Mouse (Mus musculus) liver, adult 2 months (tissue): ENCODE measurements around the gene Fgd5. TPM values are rescaled to one million over a fixed set of nuclear protein-coding genes. Genes with fewer than 3 reads are reported as not detected.

Experiments
- DNase-seq: peaks from one replicate; pipeline ENCODE4 v3.0.0-alpha.2; 2011; ENCODE audit warnings: low read depth, low spot score; ENCODE audit errors: extremely low read depth
- H3K27ac ChIP-seq: fragments of 200-500 bp; replicated peaks from 2 replicates; pipeline ENCODE4 v1.5.1; 2012; ENCODE audit warnings: low read depth, mild to moderate bottlenecking, control low read depth, inconsistent platforms, low read length; ENCODE audit not compliant: insufficient read depth
- H3K27me3 ChIP-seq: fragments of 200-500 bp; 2 replicates; pipeline ENCODE4 v1.6.1; 2012; ENCODE audit warnings: mild to moderate bottlenecking, moderate library complexity, low read length, inconsistent platforms; ENCODE audit not compliant: control insufficient read depth, insufficient read depth
- H3K36me3 ChIP-seq: fragments of 200-500 bp; 2 replicates; pipeline ENCODE4 v1.6.1; 2012; ENCODE audit warnings: low read length, inconsistent platforms; ENCODE audit not compliant: control insufficient read depth, insufficient read depth
- H3K4me1 ChIP-seq: fragments of 200-500 bp; 2 replicates; pipeline ENCODE4 v1.6.1; 2011; ENCODE audit warnings: low read length; ENCODE audit not compliant: control insufficient read depth, insufficient read depth
- H3K4me3 ChIP-seq: fragments of 200-500 bp; 2 replicates; pipeline ENCODE4 v1.5.1; 2011; ENCODE audit warnings: low read depth, mild to moderate bottlenecking, control low read depth, low read length, moderate library complexity; ENCODE audit not compliant: insufficient read depth
- H3K79me2 ChIP-seq: fragments of 200-500 bp; 2 replicates; pipeline ENCODE4 v1.6.1; 2012; ENCODE audit warnings: inconsistent platforms, mild to moderate bottlenecking, low read length, moderate library complexity; ENCODE audit not compliant: control insufficient read depth, insufficient read depth
- H3K9ac ChIP-seq: fragments of 200-500 bp; 2 replicates; pipeline ENCODE4 v1.6.1; 2012; ENCODE audit warnings: low read depth, mild to moderate bottlenecking, control low read depth, inconsistent platforms, low read length
- CTCF ChIP-seq: fragments of 200-500 bp; IDR thresholded peaks from 2 replicates; pipeline ENCODE4 v1.5.1; 2011; ENCODE audit warnings: low read depth, low read length, control low read depth
- POLR2A ChIP-seq: fragments of 200-500 bp; IDR thresholded peaks from 2 replicates; pipeline ENCODE4 v1.6.1; 2011; ENCODE audit warnings: low read length, control low read depth; ENCODE audit not compliant: insufficient read depth; ENCODE audit errors: extremely low read depth
- WGBS: fragments of 180-500 bp; shearing (Covaris S2); methylation state at CpG from one replicate; pipeline ENCODE4 v1.1.7; 2018; 5-methylcytosine and 5-hydroxymethylcytosine counted together
- polyA plus RNA-seq: library from polyadenylated mRNA; depleted of rRNA; stranded (reverse); fragments of >200 nt; gene quantifications from 2 replicates; pipeline ENCODE4 v1.2.3, GENCODE M21; 2012
- total RNA-seq: library from RNA; depleted of rRNA; stranded (reverse); fragments of >200 nt; gene quantifications from 2 replicates; pipeline ENCODE4 v1.2.3, GENCODE M21; 2014

Gene Fgd5
- total and polyA plus RNA-seq, 2 experiments, result 1.9 to 4.7 TPM

DNA sequence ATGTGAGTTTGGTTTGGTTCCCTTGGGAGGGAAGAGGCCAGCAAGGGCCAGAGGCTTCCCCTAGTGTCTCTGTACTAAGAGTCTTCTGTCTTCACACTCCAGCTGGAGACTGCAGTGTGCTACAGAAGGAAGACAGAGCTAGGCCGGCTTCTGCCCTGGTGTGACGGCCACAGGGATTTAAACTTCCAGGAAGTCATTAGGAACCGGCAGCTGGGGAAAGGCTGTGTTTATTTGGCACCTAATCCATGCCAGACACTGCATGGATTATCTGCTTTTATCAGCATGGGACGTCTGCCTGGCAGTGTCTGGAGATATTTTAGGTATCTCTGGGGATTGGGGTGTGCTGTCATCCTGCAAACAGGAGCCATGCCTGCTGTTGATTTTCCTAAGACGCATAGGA is 57.7 kb downstream of the Fgd5 start:
- no peak for DNase-seq
- H3K9ac ChIP-seq, result no peak overlapping the region
- no peaks in the 10 kb centered on the region for H3K36me3 ChIP-seq
- no peak overlapping the region for H3K27ac ChIP-seq
- TF ChIP-seq CTCF (no peak), POLR2A (no peak)
- WGBS, result 57% methylated on average over 5 of the region's 5 CpGs
- no peaks in the 10 kb centered on the region for H3K79me2 ChIP-seq
- no peaks in the 10 kb centered on the region for H3K27me3 ChIP-seq
- no peak overlapping the region for H3K4me3 ChIP-seq
- H3K4me1 ChIP-seq, result no peaks in the 10 kb centered on the region

DNA sequence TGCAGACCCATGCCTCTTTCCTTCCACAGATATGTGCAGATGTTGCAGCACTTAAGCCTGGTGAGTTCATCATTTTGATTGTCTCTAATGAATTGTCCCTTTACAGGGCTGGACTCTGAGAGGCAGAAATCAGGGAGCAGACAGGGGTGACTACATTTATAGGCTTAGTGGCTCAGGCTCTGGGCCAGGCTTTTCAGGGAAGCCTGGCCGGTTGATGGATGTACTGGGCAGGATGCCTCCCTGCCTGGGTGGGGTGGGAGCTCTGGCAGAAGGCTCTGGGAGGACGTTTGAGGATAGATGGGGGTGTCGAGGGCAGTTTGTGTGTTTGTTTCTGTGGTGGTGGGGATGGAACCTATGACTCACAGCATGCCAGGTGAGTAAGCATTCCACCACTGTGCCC is 59.5 kb downstream of the Fgd5 start:
- Histone ChIP-seq H3K9ac (no peak overlapping the region), H3K27ac (no peak overlapping the region), H3K79me2 (no peaks in the 10 kb centered on the region), H3K27me3 (no peaks in the 10 kb centered on the region), H3K4me1 (no peaks in the 10 kb centered on the region), H3K36me3 (no peaks in the 10 kb centered on the region), H3K4me3 (no peak overlapping the region)
- TF ChIP-seq POLR2A (no peak), CTCF (no peak)
- DNase-seq, result no peak
- 49% methylated on average over 3 of the region's 3 CpGs for WGBS

DNA sequence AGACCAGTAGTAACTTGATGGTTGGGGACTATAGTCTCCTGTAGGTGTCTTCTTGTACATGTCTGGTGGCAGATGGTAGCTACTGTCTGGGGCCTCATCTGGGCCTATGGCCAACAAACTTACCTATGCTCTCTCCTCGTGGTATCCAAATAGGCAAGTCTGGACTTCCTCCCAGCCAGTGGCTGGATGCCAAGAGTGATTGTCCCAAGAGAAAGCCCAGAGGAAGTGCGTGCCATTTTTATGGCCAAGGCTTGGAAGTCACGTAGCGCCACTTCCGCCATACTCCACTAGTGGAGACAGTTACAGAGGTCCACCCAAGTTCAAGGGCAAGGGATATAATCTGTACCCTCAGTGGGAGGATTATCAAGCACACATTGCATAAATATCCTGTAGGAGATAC is 62.6 kb downstream of the Fgd5 start:
- DNase-seq, result peak; percentile 23
- Histone ChIP-seq H3K36me3 (no peaks in the 10 kb centered on the region), H3K27ac (no peak overlapping the region)

DNA sequence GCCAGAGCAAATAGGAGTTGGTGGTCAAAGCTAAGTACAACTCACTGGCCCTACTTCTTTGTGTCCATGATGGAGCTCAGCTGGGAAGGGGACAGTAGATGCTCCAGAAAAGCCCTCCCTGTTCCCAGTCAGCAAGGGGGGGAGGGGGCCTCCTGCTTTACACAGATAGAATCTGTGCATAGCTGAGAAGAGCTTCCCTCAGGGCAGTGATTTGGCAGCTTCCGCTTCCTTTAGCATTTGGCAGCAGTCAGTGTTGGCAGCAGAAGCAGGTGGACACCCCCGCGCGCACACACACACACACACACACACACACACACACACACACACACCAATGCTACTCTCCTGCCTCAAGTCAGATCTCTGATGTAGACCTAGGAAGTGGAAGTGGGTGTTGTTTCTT is 63.4 kb downstream of the Fgd5 start:
- TF ChIP-seq CTCF (no peak), POLR2A (no peak)
- Histone ChIP-seq H3K27me3 (no peaks in the 10 kb centered on the region), H3K36me3 (no peaks in the 10 kb centered on the region), H3K9ac (no peak overlapping the region), H3K4me1 (no peaks in the 10 kb centered on the region), H3K27ac (peak overlapping the region; percentile 44), H3K4me3 (no peak overlapping the region), H3K79me2 (no peaks in the 10 kb centered on the region)
- DNase-seq, result no peak
- WGBS, result 49% methylated on average over 4 of the region's 4 CpGs

More for the DNA sequence above, 62.6 kb downstream of the Fgd5 start:
- no peak for TF ChIP-seq POLR2A
- no peak for TF ChIP-seq CTCF
- H3K79me2 ChIP-seq, result no peaks in the 10 kb centered on the region
- no peak overlapping the region for H3K9ac ChIP-seq
- H3K27me3 ChIP-seq, result no peaks in the 10 kb centered on the region
- WGBS, result 56% methylated on average over 5 of the region's 5 CpGs
- H3K4me1 ChIP-seq, result no peaks in the 10 kb centered on the region
- H3K4me3 ChIP-seq, result no peak overlapping the region

DNA sequence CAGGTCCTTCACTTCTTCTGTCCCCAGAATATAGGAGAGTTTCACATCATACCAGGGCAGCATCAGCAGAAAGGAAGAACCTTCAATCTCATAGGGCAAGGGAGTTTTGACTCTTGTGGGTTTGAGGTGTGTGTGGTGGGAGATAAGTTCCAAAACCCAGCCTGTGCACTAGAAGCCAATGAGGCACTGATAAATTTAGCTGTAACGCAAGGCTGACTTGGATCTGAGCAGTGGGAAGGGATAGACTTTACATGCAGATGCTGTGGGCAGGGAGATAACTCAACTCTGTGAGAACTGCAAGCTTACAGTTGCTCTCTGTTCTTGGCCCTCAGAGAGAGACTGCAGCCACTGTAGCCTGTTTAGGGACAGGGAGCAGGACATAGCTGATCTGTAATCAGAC is 64.2 kb downstream of the Fgd5 start:
- H3K4me1 ChIP-seq, result no peaks in the 10 kb centered on the region
- 79% methylated on average over 1 of the region's 1 CpGs for WGBS
- no peaks in the 10 kb centered on the region for H3K36me3 ChIP-seq
- H3K79me2 ChIP-seq, result no peaks in the 10 kb centered on the region
- H3K4me3 ChIP-seq, result no peak overlapping the region
- no peak overlapping the region for H3K27ac ChIP-seq
- no peak for TF ChIP-seq CTCF
- TF ChIP-seq POLR2A, result no peak
- DNase-seq, result no peak
- no peaks in the 10 kb centered on the region for H3K27me3 ChIP-seq
- no peak overlapping the region for H3K9ac ChIP-seq

DNA sequence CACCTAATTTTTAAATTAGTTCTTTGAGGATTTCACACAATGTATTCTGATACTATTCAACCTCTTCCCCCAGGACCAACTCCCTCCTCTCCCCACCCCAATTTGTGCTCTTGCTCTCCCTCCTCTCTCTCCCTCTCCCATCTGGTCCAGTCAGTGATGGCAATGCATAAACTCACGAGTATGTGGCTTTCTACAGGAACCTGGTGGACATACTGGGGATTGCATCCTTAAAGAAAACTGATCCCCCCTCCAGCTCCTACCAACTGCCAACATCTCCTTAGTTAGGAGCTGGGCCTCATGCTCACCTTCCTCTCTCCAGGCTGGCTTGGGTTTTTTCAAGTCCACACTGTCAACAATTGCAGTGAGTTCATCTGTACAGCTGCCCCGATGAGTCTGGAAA is 79.1 kb downstream of the Fgd5 start:
- Histone ChIP-seq H3K36me3 (no peaks in the 10 kb centered on the region), H3K27me3 (no peaks in the 10 kb centered on the region), H3K27ac (no peak overlapping the region), H3K4me1 (no peaks in the 10 kb centered on the region), H3K9ac (no peak overlapping the region), H3K4me3 (no peak overlapping the region), H3K79me2 (no peaks in the 10 kb centered on the region)
- 65% methylated on average over 2 of the region's 2 CpGs for WGBS
- DNase-seq, result no peak
- TF ChIP-seq POLR2A (no peak), CTCF (no peak)
